Mouse (Mus musculus) frontal cortex, postnatal 14 days (tissue): ENCODE results near the gene Snrnp25.

Experiments used
- DNase-seq, 2 experiments: peaks; one replicate each; pipeline ENCODE4 v3.0.0; 2022; ENCODE audit warnings: low spot score in 2 of 2

The Snrnp25 gene

DNA sequence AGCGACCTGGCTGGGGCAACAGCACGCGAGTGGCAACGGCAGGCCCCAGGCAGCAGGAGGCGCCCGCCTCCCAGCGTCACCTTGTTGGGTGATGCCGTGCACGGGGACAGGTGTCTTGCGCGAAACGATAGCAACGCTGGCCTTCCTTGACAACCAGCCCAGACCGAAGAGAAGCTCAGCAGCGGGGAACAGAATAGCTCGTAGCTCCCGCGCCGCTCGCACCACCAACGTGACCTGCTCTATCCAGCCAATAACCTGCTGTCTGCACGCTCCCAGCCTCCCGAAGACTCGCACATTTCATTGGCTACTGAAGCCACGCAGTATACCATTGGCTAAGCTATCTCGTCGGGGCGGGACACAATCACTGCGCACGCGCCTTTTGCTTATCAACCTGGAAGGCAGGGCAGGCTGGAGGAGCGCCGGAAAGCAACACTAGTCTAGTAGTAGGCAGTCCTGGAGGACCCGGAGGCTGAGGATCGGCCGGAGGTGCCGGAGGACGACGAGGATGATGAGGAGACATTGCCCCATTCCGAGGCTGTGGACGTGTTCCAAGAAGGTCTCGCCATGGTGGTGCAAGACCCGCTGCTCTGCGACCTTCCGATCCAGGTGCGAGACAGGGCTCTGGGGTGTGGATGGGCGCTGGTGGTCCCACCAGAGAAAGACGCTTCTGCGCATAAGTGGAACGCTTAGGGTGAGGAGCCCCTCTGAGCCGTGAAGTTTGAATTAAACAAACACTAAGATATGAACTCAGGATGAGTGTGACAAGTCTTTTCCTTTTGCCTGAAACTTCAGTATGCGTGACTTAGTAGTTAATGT lies at the start of gene Snrnp25:
Gene Snrnp25 (plus strand): TSS at position 358 of the 816 bp plus-strand sequence.
- peak; percentile 94 to 95 for DNase-seq

DNA sequence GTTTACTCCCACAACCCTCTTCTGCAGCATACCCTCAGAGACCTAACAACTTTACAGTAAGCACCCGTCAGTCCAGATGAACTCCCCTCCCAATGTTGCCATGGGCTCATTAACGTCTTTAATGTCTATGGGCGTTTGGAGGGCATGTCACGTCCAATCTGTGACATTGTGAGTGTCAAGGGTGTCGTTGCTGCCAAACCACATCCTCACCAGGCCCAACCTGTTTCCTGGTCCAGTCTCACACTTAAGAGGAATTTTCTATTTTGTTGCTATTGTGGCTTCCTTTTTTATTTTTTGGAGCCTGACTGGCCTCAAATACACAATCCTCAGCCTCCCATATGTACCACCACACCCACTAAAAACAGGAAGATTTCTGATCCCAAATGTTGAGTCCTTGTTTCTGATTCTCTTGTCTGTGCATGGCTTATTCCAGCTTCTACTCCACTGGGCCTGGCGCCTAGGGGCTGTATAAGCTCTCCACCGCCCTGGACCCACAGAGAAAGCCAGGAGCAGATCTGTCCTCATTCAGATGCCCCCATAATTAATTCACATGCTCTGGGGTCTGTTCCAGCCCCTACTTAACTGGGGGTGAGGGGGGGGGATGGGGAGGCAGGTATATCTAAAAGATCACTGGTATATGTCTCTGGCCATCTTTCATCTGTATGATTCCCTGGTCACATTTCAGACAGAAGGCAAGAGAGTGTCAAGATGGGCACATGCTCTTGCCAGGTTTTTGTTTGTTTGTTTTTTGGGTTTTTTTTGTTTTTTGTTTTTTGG lies 48.2 kb upstream of the Snrnp25 start:
- DNase-seq, result no peak

DNA sequence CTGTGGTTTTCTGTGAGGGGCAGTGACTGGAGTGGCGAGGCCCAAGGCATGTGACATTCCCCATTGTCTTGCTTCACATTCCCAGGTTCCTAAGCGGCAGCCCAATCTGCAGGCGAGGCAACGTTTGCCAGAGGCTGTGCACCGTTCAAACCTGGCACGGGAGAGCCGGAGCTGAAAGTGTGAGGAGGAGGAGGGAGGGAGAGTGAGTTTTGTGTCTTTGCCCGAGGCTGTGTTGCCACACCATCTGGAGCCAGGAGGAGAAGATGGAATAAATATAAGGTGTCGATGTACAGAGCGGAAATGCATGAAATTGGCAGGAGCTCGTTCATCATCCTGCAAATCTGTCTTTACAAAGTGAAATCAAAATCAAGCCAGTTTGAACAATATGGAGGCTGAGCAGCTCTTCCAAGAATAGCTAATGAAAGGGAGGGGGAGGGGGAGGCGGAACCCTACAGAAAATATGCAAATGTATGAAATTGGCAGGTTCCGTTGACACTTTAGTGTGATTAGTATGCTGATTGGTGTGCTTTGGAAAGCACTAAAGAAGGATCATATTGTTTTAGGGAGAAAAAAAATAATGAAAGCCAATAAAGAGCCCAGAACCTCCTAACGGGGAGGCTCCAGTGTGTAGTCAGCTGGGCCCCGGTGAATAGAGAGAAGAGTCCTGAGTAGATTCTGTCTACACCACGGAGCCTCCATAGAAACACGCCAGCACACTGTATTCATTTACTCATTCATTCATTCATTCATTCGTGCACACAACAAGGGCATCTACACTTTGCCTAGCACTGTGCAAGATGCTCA lies 47.2 kb upstream of the Snrnp25 start:
- DNase-seq, result peak; percentile 62 to 72

DNA sequence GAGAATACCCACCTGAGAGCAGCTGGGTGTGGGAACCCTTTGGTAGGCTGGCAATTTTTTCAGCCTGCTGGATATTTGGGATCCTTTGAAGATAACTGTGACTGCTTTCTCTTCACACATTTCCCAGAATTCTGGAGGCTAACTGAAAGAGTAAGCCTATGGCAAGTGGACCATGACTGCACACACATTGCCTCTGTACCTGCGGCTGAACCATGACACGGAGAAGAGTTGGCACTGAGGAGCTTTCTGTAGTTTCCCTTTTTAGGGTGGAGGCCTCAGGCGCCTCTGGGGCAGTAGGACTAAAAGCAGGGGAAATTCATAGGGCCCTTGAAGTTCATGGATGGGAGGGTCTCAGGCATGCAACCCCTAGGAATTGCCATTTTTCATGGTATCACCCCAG lies 46.0 kb upstream of the Snrnp25 start:
- DNase-seq, result no peak

DNA sequence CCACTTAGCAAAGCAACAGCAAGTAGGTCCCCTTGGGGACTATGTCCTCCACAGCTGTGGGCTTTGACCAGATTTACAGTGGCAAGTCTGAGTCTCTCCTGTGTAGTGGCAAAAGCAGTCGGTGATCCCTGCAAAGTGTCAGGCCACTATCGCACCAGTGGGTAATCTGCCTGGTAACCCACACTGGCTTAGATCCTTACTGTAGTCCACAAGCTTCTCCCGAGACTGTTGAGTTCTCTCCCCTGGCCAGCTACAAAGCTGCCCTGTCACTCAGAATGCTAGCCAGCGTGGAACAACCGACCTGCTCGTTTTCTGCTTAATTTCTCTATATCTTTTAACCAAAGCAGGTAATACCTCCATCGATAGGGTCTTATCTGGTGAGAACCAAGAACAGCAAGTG lies 44.9 kb upstream of the Snrnp25 start:
- DNase-seq, result no peak

DNA sequence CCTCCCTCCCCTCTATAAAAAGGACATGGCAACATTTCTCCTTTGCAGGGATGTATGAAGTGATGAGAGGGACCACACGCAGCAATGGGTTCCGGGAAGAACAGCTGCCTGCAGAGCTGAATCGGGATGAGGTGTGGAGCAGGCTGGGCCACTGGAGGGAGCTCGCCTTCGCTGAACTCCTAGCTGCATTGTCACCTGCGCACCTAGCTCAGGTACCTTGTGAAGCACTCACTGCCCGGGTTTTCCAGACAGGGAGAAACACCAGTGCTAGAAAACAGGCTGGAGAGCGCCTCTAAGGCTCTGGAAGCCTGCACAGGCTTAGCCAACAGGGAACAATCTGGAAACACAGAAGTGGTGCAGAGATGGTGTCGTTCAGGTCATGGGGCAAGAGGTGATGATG lies 43.7 kb upstream of the Snrnp25 start:
- DNase-seq, result peak in 1 of 2 experiments; percentile 34

DNA sequence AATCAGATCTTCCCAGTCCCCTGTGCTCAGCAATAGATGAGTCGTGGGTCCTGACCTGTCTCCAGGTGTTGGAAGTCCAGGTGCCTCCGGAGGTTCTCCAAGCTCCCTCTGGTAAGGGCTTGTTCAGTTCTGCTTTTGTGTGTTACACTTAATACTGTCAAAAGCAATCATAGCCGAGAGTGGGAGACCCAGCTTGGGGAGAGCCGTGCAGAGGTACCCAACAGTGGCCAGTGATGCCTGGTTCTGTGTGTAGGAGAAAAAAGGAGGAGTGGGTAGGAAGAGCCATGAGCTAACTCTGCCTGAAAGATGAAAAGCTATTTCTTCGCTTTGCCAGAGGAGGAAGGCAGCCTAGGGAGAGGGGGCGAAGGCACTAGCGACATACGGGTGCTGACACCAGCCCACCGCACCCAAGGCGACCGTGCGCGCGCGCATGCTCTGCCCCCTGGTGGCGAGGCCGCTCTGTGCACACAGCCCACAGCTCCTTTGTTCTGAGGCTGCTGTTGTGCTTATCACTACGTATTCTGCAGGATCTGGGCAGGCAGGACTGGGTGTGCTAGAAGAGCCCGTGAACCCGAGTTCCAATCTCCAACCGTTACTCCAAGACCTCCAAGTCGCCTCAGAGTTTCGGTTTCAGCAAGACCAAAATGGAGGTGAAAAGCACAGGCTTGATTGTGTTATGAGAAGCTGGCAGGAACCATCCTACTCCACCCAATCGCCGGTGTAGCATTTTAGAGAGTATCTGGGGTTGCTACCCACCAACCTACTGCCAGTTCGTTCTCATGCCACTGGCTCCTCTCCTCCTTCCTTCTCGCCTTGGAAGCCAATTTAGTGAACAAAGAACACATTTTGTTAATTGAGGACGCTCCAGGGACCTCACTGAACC lies 43.1 kb upstream of the Snrnp25 start:
- DNase-seq, result peak; percentile 76 to 88

DNA sequence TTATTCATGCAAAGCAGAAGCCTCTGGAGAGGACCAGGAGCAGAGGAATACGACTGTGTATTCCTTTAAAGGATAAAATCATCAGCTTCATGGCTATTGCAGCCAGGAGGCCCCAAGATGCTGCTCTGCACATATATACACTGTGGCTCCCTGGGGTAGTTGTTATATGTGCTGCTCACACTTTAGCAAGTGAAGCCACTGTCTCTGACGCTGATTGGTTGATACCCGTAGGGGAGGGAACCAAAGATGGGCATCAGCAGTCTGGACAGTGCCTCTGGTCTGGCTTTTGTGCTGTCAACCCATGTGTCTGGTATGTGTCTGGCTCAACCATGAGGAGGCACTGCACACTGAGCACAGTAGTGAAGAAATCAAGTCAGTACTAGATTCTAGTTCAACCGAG lies 38.5 kb upstream of the Snrnp25 start:
- no peak for DNase-seq

DNA sequence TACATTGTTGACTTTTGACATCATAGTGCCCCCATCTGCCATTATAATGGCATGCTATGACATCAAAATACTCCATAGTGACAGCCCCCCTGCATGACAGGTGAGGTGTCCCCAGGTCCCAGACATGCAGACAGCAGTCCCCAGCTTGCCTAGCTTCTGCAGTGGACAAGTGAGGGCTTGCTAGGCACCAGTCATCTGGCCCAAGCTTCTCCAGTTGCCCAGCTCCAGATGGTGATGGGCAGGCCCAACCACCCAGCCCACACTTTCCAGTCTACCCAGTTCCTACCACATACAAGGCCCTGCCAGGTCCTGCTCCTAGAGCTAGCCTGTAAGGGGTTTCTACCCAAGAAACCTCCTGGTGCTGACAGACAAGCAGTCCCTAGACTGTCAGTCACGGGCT lies 26.7 kb upstream of the Snrnp25 start:
- no peak for DNase-seq

DNA sequence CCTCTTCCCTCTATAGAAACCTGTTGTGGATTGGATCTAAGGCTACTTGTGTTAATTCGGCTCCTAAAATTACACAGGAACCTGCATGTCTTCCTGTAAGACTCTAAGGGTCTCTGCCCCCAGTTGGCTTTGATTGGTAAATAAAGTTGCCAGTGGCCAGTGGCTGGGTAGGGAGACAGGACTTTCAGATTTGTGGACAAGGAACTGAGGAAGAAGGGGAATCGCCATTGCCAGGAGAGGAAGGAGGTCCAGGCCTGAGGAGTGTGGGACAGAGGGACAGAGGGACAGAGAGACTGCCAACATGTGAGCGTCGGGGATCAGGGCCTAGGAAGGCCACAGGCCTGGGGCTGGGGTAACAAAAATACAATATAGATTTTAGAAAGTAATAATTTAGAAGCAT lies 24.0 kb upstream of the Snrnp25 start:
- no peak for DNase-seq

DNA sequence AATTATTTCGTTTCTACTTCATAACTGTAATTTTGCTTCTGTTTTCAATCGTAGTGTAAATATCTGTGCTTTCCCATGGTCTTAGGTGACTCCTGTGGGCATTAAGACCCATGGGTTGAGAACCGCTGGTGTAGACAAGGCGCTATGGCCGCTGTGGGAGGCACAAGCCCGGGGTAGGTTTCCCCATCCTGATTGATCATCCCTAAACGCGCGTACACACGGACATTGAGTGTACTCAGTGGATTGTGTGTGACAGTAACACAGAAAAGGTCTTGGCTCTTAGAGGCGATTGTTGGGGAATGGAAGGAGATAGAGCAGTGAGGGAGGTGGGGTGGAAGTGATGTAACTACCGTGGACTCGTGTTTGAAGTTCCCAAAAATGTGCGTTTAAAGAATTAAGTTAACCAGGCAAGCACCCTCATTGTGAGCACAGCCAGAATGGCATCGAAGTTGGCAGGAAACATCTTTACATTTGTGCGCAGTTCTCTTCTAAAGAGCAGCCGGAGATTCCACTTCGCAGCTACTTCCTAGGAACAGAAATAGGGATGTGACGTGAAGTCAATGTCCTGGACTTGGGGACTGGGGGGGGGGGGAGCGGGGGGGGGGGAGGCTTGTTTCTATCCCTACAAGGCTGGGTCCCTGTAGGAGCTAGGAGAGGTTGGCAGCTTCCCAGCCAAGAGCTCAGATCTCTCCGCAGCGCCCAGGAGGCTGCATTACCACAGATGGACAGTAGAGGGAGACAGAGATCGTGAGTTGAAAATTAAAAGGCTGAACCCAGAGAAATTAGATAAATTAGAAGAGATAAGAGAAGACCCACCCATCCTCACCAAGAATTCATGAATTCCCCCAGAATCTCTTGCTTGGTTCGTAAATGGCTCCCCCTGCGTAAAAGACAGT lies 23.0 kb upstream of the Snrnp25 start:
- peak; percentile 53 to 88 for DNase-seq

DNA sequence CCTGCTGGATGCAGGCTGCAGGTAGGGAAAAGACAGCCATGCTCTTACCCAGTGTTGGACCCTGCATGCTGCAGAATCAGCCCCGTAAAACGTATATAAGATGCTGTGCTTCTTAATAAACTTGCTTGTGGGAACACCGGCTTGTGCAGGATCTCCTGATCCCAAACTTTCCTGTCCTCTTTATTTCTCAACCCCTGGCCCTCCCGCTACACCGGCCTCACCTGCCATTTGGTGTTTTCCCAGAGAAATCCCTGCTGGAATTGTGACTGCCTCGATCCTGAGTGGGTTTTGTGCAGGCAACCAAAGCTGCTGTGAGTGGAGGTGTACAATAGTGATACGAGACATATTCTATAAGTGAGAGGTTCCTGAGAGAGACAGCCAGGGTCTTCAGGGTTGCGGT lies 20.7 kb upstream of the Snrnp25 start:
- no peak for DNase-seq

DNA sequence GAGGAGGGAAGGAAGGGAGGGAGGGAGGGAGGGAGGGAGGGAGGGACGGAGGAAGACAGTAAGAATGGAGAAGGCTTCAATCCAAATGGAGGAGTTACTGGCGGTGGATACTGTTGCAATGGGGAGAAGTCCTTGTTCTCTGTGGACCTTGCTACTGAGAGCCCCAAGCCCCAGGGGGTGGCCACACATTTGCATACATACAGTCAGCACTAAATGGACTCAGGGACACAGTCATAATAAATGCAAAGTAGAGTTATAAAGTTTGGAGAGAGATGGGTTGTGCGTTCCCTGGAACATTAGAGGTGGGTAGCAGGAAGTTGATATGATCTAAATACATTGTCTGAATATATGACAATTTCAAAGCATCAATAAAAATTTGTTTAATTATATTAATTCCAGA lies 19.2 kb upstream of the Snrnp25 start:
- DNase-seq, result no peak

DNA sequence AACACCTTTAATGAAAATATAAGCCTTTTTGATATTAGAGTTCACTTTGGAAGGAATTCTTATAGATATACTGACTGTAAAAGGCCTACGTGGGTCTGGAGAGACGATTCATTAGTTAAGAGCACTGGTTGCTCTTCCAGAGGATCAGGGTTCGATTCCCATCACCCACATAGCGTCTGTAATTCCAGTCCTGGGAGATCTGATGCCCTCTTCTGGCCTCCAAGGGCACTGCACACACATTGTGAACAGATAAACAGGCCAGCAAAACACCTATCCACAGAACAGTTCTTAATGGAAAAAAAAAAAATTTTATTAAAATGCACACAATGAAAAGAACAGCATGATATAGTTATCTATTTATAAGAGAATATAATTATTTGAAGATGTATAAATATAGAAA lies 18.0 kb upstream of the Snrnp25 start:
- DNase-seq, result no peak

DNA sequence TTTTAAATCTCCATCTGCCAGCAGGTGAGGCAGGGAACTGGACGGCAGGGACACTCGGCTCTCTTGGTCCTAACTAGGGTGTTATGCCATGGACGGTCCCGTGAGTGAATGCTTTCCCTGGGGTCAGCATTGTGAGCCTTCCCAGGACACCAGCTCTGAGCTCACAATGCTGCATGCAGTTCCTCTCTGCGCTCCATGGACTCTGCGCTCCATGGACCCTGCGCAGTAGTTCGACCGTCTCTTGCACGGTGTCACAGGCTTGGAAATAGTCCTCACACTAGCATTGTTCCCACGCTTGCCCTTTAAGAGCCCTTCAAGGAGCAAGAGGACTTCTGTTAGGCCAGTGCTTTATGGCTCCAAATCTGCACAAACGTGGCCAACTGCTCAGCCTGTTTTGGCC lies 16.3 kb upstream of the Snrnp25 start:
- DNase-seq, result no peak

DNA sequence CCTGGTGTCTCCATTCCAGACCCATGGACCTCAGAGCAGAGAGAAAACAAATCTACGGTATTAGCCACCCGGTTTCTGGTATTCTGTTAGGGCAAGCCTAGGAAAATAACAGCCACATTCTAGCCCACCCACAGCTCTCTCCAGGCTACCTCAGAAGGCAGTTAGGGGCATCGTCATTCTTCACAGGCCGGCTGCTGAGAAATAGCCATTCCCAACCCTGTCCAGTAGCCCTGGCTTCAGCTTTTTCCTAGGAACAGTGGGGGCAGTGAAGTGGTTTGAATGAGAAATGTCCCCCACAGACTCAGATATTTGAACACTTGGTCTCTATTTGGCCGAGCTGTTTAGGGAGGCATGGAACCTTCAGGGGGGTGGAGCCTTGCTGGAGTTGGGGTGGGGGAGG lies 15.8 kb upstream of the Snrnp25 start:
- DNase-seq, result no peak

DNA sequence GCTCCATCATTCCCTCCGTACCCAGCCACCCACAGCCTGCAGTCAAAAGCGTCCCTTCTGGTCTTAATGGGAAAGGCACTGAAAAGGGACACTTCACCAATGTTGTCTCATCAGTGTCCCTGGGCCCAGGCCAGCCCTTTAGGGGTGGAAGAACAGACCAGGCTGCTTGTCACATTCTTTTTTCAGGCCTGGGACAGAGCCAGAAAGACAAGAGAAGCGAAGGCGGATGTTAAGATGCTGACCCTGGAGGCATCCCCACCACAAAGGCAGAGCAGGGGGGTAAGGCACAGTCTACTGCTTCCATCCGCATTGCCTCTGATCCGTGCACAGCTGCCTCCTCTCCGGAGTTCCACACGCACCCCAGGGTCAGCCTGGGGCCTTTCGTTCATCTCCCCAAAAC lies 15.1 kb upstream of the Snrnp25 start:
- no peak for DNase-seq

DNA sequence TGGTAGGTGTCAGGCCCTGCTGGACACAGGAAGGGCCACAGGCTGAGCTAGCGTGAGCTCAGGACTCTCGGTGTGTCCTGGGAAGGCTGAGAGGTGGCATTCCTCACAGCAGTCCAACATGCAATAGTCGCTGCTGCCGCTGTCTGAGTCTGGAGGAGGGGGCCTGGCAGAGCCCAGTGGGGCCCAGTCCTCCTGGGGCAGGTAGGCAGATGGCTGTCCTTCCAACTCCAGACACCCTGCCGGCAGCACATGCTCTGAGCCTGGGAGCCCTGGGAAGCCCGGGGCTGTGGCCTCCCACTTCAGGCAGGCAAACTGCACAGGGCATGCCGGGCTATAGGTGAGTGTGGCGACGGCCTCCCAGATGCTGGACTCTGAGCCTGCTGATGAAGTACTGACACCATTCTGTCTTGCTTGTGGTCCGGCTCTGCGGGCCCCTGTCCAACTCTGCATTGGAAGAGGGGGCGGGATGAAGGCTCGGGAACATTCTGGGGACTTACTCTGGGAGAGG lies 14.6 kb upstream of the Snrnp25 start:
- DNase-seq, result no peak

DNA sequence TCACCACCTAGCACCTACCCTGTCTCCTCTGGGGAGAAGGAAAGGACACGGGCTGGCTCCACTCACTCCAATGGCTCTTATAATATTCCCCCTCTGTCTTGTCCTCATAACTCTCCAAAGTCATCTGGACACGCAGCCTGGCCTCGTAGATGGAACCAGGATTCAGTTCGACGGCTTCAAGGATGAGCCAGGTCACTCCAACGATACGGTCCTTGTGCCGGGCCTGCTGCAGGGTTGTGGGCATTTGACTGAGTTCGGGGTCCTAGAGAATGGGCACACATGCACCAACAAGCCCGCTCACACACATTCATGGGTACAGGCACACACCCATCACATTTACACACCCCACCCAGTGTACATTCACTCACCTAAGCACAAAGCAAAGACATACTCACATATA lies 12.1 kb upstream of the Snrnp25 start:
- DNase-seq, result no peak

DNA sequence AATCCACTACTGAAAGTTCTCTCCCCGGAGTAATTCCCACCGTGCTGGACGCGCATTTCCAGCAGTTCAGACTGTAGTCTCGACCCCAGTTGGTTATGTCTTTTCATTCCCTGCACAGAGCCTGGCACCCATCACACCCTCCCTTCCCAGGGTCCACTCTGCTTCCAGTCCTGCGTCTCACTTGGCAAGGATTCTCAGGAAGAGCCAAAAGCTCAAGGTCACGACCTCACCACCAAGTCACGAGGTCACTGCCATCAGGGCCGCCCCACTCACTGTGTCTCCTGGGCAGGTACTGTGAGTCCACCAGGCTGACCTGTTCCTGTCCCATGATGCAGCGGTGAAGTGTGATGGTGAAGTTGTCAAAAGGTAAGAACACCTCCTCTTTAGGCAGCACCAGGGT lies 11.1 kb upstream of the Snrnp25 start:
- no peak for DNase-seq
